Mouse (Mus musculus): ENCODE results near the gene Gm45337. TPM values are rescaled to one million over a fixed set of nuclear protein-coding genes. Genes with fewer than 3 reads are reported as not detected.
A peak's percentile ranks its signal among the peaks of the same experiment; 100 is the strongest.
"Not testable (repeated sequence)": the region's sequence is repeated elsewhere in the genome, so short reads cannot be mapped to it uniquely, and the experiment has no call there.

Gene Gm45337
- polyA plus RNA-seq, 1 experiment from 2014 or later: not detected

DNA sequence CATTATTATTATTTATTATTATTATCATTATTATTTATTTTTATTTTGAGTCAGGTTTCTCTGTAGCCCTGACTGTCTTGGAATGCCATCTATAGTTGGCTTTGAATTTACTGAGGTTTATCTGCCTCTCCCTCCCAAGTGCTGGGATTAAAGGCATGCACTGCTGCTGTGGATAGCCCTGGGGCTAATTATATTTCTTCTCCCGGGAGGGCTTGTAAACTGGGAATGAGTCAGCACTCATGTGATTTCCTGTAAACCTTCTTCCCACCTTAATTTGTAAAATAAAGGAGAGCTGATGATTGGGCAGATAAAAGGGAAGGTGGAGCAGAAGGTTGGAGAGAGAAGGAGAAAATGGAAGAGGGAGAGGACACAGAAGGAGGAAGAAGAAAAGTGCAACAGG lies 3.7 kb downstream of the Gm45337 start:
- H3K36me3 ChIP-seq (ENCODE audit: inconsistent target): no peaks in the 10 kb centered on the region
- no peaks in the 10 kb centered on the region for H3K79me2 ChIP-seq (ENCODE audit: inconsistent target)
- no peak overlapping the region for H3K27ac ChIP-seq
- WGBS (ENCODE audit: missing documents): 25% methylated on average over 1 of the region's 1 CpGs
- no peak overlapping the region for H3K4me3 ChIP-seq (ENCODE audit: inconsistent target)

- not testable (repeated sequence) for H3K79me2 ChIP-seq (ENCODE audit: inconsistent target); H3K27ac ChIP-seq; H3K36me3 ChIP-seq (ENCODE audit: inconsistent target); H3K4me3 ChIP-seq (ENCODE audit: inconsistent target)
- 0% methylated on average over 2 of the region's 2 CpGs for WGBS (ENCODE audit: missing documents)
Observed at GRCm38 (mm10) chr7:142135934-142136333, 8.5 kb downstream of the Gm45337 start, which contains the start of gene Gm39115. Gene Gm39115, minus strand, starts transcription at chr7:142136034.

DNA sequence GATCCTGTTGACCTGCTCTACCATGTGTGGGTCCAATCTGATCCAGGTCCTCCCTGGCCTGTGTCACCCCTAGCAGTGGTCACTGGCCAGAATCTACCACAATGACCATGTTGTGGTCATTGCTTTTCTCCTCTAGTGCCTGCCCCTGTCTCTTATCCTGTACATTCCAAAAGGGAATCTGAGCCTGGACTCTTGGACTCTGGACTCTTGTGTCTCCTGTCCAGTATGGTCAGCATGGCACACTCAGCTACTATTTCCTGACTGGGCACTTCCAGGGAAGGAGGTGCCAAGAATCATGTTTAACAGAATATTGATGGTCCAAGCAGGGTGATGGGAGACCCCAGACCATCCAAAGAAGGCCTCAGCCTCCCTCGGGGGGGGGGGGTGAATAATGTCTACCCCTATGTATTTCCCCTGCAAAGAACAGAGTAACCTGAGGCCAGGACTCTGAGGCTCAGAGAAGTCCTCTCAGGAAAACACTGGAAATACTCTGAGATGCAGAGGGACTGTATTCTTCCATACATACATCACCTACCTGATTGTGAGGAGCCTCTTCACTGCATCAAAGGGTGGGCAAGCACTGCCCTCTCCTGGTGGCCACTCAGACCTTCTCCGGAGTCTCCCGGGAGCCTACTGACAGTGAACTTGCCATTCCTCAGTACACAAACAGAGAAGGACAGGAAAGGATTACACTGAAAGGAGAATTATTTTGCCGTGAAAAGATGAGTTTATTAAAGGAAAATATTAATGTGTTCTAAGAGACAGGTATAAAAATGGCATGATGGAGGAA lies 10.0 kb downstream of the Gm45337 start:
- Histone ChIP-seq H3K4me3 (ENCODE audit: inconsistent target) (no peak overlapping the region), H3K79me2 (ENCODE audit: inconsistent target) (no peaks in the 10 kb centered on the region), H3K27ac (no peak overlapping the region), H3K36me3 (ENCODE audit: inconsistent target) (no peaks in the 10 kb centered on the region)
- 59% methylated on average over 4 of the region's 4 CpGs for WGBS (ENCODE audit: missing documents)

- Histone ChIP-seq H3K4me3 (ENCODE audit: inconsistent target) (no peak overlapping the region), H3K36me3 (ENCODE audit: inconsistent target) (no peaks in the 10 kb centered on the region), H3K27ac (no peak overlapping the region), H3K79me2 (ENCODE audit: inconsistent target) (no peaks in the 10 kb centered on the region)
- 52% methylated on average over 4 of the region's 4 CpGs for WGBS (ENCODE audit: missing documents)
Observed at GRCm38 (mm10) chr7:142128843-142129242, 15.6 kb downstream of the Gm45337 start.

DNA sequence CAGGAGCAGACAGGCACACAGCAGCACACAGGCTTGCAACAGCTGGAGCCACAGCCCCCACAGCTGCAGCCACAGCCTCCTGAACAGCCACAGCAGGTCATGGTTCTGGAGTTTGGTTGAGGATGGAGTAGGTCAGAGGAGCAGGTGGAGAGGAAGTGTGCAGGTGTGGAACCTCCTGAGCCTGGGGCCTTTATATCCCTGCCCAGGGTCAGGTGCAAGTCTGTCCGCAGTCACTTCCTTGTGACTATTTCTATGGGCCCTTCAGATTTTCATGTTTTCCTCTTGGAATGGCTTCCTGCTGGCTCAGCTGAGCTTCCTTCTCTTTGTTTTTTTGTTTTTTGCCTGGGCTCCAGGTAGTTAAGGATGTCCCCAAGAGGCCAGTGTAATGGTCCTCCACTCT lies 23.8 kb downstream of the Gm45337 start, which contains the start of gene Gm45618:
Gm45618 (minus strand) TSS at position 101 of the 400 bp plus-strand sequence.
- WGBS (ENCODE audit: missing documents): 90% methylated on average over 1 of the region's 1 CpGs
- H3K79me2 ChIP-seq (ENCODE audit: inconsistent target); H3K27ac ChIP-seq; H3K4me3 ChIP-seq (ENCODE audit: inconsistent target); H3K36me3 ChIP-seq (ENCODE audit: inconsistent target): not testable (repeated sequence)

GRCm38 (mm10) chr7:142119632-142120031 lies 24.8 kb downstream of the Gm45337 start:
- H3K4me3 ChIP-seq (ENCODE audit: inconsistent target): no peak overlapping the region
- 20% methylated on average over 5 of the region's 5 CpGs for WGBS (ENCODE audit: missing documents)
- no peak overlapping the region for H3K27ac ChIP-seq
- no peaks in the 10 kb centered on the region for H3K36me3 ChIP-seq (ENCODE audit: inconsistent target)
- H3K79me2 ChIP-seq (ENCODE audit: inconsistent target): no peaks in the 10 kb centered on the region

DNA sequence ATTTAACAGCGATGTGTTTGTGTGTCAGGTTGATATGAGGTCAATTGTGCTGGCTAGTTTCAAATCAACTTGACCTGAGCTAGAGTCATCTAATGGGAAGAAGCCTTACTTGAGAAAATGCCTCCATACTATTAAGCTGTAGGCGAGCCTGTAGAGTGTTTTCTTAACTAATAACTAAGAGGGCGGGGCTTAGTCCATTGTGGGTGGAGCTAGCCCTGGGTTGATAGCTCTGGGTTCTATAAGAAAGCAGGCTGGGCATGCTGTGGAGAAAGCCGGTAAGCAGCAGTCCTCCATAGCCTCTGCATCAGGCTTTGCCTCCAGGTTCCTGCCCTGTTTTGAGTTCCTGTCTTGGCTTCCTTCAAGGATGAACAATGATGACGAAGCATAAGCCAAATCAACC lies 39.7 kb downstream of the Gm45337 start:
- Histone ChIP-seq H3K36me3 (ENCODE audit: inconsistent target) (no peaks in the 10 kb centered on the region), H3K27ac (no peak overlapping the region), H3K4me3 (ENCODE audit: inconsistent target) (no peak overlapping the region), H3K79me2 (ENCODE audit: inconsistent target) (no peaks in the 10 kb centered on the region)
- WGBS (ENCODE audit: missing documents): 54% methylated on average over 5 of the region's 5 CpGs

GRCm38 (mm10) chr7:142097776-142098175 lies 46.6 kb downstream of the Gm45337 start:
- Histone ChIP-seq H3K4me3 (ENCODE audit: inconsistent target) (no peak overlapping the region), H3K79me2 (ENCODE audit: inconsistent target) (no peaks in the 10 kb centered on the region)
- WGBS (ENCODE audit: missing documents): 12% methylated on average over 8 of the region's 9 CpGs

DNA sequence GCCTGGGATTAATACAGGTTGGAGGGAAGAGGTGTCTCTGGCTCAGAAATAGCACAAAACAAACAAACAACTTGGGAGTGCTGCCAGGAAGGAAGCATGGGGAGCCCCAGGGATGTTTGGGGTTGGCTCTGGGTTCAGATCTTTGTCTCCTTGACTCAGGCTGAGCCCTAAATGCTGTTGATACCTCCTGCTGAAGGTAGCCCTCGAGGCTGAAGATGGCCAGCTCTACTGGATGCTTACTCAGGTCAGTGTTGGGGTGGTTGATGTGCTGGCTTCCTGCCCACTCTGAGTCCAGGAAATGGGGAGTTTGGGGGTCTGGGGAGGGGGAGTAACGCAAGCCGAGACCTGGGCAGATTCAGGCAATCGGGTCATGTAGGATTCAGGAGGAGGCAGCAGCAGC lies 47.7 kb downstream of the Gm45337 start:
- Histone ChIP-seq H3K4me3 (ENCODE audit: inconsistent target) (no peak overlapping the region), H3K27ac (no peak overlapping the region), H3K36me3 (ENCODE audit: inconsistent target) (no peaks in the 10 kb centered on the region), H3K79me2 (ENCODE audit: inconsistent target) (no peaks in the 10 kb centered on the region)
- WGBS (ENCODE audit: missing documents): 48% methylated on average over 4 of the region's 4 CpGs

More at GRCm38 (mm10) chr7:142097776-142098175, 46.6 kb downstream of the Gm45337 start:
- Histone ChIP-seq H3K36me3 (ENCODE audit: inconsistent target) (no peaks in the 10 kb centered on the region), H3K27ac (no peak overlapping the region)

DNA sequence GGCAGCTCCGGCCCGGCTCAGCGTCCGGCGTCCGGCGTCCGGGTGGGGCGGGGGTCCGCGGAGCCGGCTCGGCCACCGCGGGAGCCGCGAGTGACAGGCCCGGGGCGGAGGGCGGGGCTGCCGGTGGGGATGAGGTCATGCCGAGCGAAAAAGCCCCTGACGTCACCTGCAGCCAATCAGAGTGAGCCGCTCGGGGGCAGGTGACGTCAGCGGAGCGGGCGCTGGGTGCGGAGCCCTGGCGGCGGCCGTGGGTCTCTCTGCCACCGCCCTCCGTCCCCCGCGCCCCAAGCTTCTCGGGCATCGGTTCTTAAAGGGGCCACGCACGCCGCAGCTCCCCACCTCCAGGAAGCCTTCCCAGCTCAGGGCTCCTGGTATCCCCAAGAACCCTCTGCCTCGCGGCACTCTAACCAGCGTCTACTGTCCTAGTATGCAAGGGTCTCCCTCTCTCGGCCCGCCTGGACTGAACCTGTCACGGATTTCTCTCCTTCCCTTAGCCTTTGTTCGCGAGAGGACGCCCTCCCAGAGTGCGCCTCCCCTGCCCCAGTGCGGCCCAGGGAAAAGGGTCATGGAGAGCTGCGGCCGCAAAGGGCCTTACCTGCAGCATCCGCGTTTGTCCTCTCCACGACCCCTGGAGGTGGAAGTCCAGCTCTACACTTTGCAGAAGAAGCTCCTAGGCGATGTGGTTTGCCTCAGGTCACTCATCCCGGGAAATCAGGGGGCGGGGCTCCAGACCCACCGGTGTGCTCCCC lies 49.0 kb downstream of the Gm45337 start, which contains the start of gene Dusp8:
Dusp8 (minus strand) TSS at position 661 of the 749 bp plus-strand sequence.
- peak within 1 kb of the TSS; percentile 18; the same call in 1 of the 2 replicates for H3K4me3 ChIP-seq (ENCODE audit: inconsistent target)
- H3K27ac ChIP-seq: no peak within 1 kb of the TSS
- WGBS (ENCODE audit: missing documents): under 1% methylated on average over 62 of the region's 63 CpGs
- H3K79me2 ChIP-seq (ENCODE audit: inconsistent target): no peaks in the 10 kb centered on the region
- H3K36me3 ChIP-seq (ENCODE audit: inconsistent target): no peaks in the 10 kb centered on the region

DNA sequence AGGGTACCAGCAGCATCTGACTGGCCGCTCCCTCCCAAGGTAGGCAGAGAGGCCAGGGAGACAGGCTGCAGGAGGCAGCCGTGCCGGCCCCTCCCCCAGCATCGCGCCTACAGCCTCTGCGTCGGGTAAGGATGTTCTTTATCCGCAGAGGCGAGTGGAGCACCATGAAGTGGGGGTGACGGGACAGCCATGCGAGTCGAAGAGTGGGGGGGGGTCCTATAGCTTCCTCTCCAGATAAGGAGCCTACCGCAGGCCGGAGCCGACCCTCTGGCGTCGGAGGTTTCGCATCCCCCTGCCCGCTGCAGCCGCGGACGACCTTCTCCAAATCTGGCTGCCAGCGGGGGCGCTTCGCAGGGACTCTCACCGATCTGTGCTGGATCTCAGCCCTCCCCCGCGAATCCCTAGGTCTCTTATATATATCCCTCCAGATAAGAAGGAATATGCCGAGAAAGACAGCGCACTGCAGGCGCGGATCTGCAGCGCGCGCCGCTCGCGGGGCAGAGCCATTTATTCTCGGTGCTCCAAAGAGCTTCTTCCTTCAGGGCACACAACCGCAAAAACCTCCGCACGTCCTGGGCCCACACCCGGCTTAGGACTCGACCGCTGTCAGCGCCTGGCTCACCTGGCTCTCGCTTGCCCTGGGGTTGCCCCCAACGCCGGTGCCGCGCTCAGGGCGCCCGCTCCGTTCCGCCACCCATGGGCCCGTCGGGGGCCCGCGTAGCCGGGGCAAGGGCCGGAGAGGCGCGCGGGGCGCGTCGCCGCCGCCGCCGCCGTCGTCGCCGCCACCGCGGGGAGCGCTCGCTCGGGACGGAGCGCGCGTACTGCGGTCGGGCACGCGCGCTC lies 49.9 kb downstream of the Gm45337 start:
- H3K4me3 ChIP-seq (ENCODE audit: inconsistent target): peak overlapping the region; percentile 16; the same call in 1 of the 2 replicates
- 4% methylated on average over 89 of the region's 89 CpGs for WGBS (ENCODE audit: missing documents)
- H3K27ac ChIP-seq: no peak overlapping the region
- H3K36me3 ChIP-seq (ENCODE audit: inconsistent target): no peaks in the 10 kb centered on the region
- H3K79me2 ChIP-seq (ENCODE audit: inconsistent target): no peaks in the 10 kb centered on the region

GRCm38 (mm10) chr7:142093696-142094240 lies 50.6 kb downstream of the Gm45337 start:
- Histone ChIP-seq H3K79me2 (ENCODE audit: inconsistent target) (no peaks in the 10 kb centered on the region), H3K27ac (no peak overlapping the region), H3K36me3 (ENCODE audit: inconsistent target) (no peaks in the 10 kb centered on the region), H3K4me3 (ENCODE audit: inconsistent target) (no peak overlapping the region)
- 53% methylated on average over 5 of the region's 6 CpGs for WGBS (ENCODE audit: missing documents)

Data from macrophage (primary cell).